11 mouse cellular contexts compared by ENCODE assay signal in the genomic region with DNA sequence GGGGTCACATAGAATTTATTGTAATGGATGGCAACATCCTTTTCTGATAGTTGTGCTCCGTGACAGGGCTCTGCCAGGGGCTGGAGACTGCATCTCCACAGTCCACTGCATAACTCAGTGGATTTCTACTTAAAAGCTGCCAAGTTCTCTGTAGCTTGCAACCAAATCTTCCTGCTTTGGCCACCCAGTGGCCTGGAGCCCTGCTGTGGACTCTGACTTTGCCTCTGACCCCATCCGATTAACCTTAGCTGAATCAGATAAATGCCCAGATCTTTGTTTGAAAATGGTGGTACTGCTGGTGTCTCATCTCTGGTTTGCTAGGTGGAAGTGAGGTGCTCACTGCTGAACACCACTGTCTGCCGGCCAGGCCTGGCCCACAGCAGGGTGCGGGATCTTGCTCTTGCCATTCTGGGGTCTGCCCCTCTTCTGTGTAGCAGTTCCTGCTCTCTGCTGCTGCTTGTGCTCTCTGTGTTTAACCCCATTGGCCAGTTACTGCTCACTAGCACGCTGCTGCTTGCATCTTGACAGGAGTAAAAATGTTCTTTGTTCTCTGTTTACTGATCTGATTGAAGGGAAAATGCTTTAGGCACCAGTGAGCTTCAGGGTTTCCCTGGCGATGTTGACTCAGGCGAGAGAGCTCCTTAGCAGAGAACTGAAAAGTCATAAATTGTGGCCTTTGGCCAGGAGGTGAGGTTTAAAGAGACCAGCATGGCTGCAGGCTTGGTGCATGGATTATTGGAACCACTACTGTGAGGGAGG.
DNase-seq lines count a peak whose midpoint lies in the region; ATAC-seq and TF ChIP-seq lines count a peak whose summit lies in the region.
"Had no signal": no experiment of that assay in that cellular context is flagged by ENCODE, and none has a peak within 500 bp of the region (broad histone marks: within the 10 kb centered on the region; RNA-seq: fewer than 3 reads in every experiment).

No protein-coding gene starts in this region.

- peaks cover 28% of the 10 kb centered on the region for H3K4me1 ChIP-seq in forebrain, embryonic 14.5 days (ENCODE audit: control insufficient read depth, insufficient read depth, low read length)
- peaks cover 42% of the 10 kb centered on the region for H3K4me1 ChIP-seq in kidney, embryonic 14.5 days (ENCODE audit: control insufficient read depth, insufficient read depth, low read length)
- H3K4me1 ChIP-seq in midbrain, embryonic 15.5 days: peaks cover 36% of the 10 kb centered on the region

- TF ChIP-seq POLR2A in brain, embryonic 14.5 days (IDR thresholded peaks at IDR 0.05; ENCODE audit: borderline replicate concordance, extremely low read depth, insufficient read depth, insufficient read length, poor library complexity, severe bottlenecking): no peak

- H3K27me3 ChIP-seq in forebrain, embryonic 14.5 days (replicated peaks; ENCODE audit: control insufficient read depth, insufficient read depth, low read length): no peaks in the 10 kb centered on the region
- H3K27me3 ChIP-seq in kidney, embryonic 14.5 days (ENCODE audit: control insufficient read depth, insufficient read depth, low read length): no peaks in the 10 kb centered on the region
- no peaks in the 10 kb centered on the region for H3K27me3 ChIP-seq in midbrain, embryonic 15.5 days (replicated peaks)

- 23% methylated on average over 7 of the region's 7 CpGs for WGBS in forebrain, embryonic 14.5 days
- 15% methylated on average over 7 of the region's 7 CpGs for WGBS in kidney, embryonic 14.5 days
- WGBS in midbrain, embryonic 15.5 days: 17% methylated on average over 7 of the region's 7 CpGs

- no peaks in the 10 kb centered on the region for H3K9me3 ChIP-seq in forebrain, embryonic 14.5 days (replicated peaks; ENCODE audit: control insufficient read depth, low read length)
- no peaks in the 10 kb centered on the region for H3K9me3 ChIP-seq in kidney, embryonic 14.5 days (ENCODE audit: control insufficient read depth, low read length)
- no peaks in the 10 kb centered on the region for H3K9me3 ChIP-seq in midbrain, embryonic 15.5 days
- H3K9me3 ChIP-seq: G1E had no signal

- H3K27ac ChIP-seq in forebrain, embryonic 14.5 days (ENCODE audit: low read depth, low read length): peak overlapping the region; percentile 69
- H3K27ac ChIP-seq in kidney, embryonic 14.5 days (ENCODE audit: low read depth, low read length): peak overlapping the region; percentile 63; the same call in 1 of the 2 replicates
- H3K27ac ChIP-seq in midbrain, embryonic 15.5 days: peak overlapping the region; percentile 80

- no peak overlapping the region for H3K4me3 ChIP-seq in forebrain, embryonic 14.5 days (ENCODE audit: low read depth, low read length)
- H3K4me3 ChIP-seq in kidney, embryonic 14.5 days (ENCODE audit: low read length): no peak overlapping the region
- no peak overlapping the region for H3K4me3 ChIP-seq in midbrain, embryonic 15.5 days

- peak overlapping the region; percentile 29; the same call in 1 of the 2 replicates for H3K9ac ChIP-seq in forebrain, embryonic 14.5 days (ENCODE audit: low read length)
- H3K9ac ChIP-seq in kidney, embryonic 14.5 days (ENCODE audit: low read depth, low read length): 0 out of 2 replicates have a peak overlapping the region, but pooled peaks have one; percentile 1
- H3K9ac ChIP-seq in midbrain, embryonic 15.5 days: 0 out of 2 replicates have a peak overlapping the region, but pooled peaks have one; percentile 3

- peaks cover 34% of the 10 kb centered on the region for H3K36me3 ChIP-seq in forebrain, embryonic 14.5 days (ENCODE audit: control insufficient read depth, insufficient read depth, low read length)
- H3K36me3 ChIP-seq in kidney, embryonic 14.5 days (ENCODE audit: control insufficient read depth, insufficient read depth, low read length): peaks cover 11% of the 10 kb centered on the region; the same call in 1 of the 2 replicates
- 0 out of 2 replicates have a peak, but pooled peaks cover 4% of the 10 kb centered on the region for H3K36me3 ChIP-seq in midbrain, embryonic 15.5 days (replicated peaks)
- H3K36me3 ChIP-seq: G1E had no signal

- peak; percentile 78 for DNase-seq in brain, embryonic 14.5 days (ENCODE audit: low read depth)
- peak; percentile 66 for DNase-seq in forebrain, embryonic 14.5 days (ENCODE audit: low spot score)
- no peak for DNase-seq in cerebellum, adult 18-20 months
- no peak for DNase-seq in left cerebral cortex, postnatal 10 days (ENCODE audit: extremely low spot score in 1 of 2, low spot score in 2 of 2)
- no peak for DNase-seq in left cerebral cortex, adult 18-20 months (ENCODE audit: low spot score in 2 of 2)
- DNase-seq in cerebellum, postnatal 25 days: no peak
- DNase-seq: cerebellum, adult 8-10 months; right cerebral cortex, adult 18-20 months had no signal

- intact Hi-C loops in left cerebral cortex, postnatal 10 days (cut with DNase I): loop anchor here (5.0 kb wide), 1 partner anchor 116 kb away; no protein-coding TSS in a partner anchor

- no peak overlapping the region for H3K4me2 ChIP-seq in forebrain, embryonic 14.5 days (ENCODE audit: low read length)
- no peak overlapping the region for H3K4me2 ChIP-seq in kidney, embryonic 14.5 days (replicated peaks; ENCODE audit: low read depth, low read length)
- H3K4me2 ChIP-seq in midbrain, embryonic 15.5 days: no peak overlapping the region

- no peak for TF ChIP-seq CTCF in brain, embryonic 14.5 days (IDR thresholded peaks at IDR 0.05; ENCODE audit: borderline replicate concordance, extremely low read depth, insufficient read depth, insufficient read length)

- ATAC-seq in forebrain, embryonic 14.5 days: peak; percentile 60
- ATAC-seq in kidney, embryonic 14.5 days (ENCODE audit: low FRiP score, low TSS enrichment): peak; percentile 8; the same call in 1 of the 2 replicates
- ATAC-seq in midbrain, embryonic 15.5 days (replicated peaks): peak; percentile 43; the same call in 1 of the 2 replicates

Comparison
In these comparisons a context has a peak if more than half of its experiments do, and no peak if none do; other contexts are left out.
1. DNase-seq: peak in brain, embryonic 14.5 days (single experiment) and forebrain, embryonic 14.5 days (single experiment); none in cerebellum, adult 18-20 months (0 of 2), left cerebral cortex, postnatal 10 days (0 of 2), left cerebral cortex, adult 18-20 months (0 of 2) and cerebellum, postnatal 25 days (0 of 2).
2. ATAC-seq: peak in every context shown above with its lines; median percentile 60 in forebrain, embryonic 14.5 days; 43 in midbrain, embryonic 15.5 days; 8 in kidney, embryonic 14.5 days.
3. Peak in every context shown above with its lines, with median percentiles within 50 percentile points of each other: H3K27ac ChIP-seq and H3K9ac ChIP-seq.